ENCODE assay signal across 10 mouse cellular contexts in genomic region chr2:181692304-181692703, GRCm38 (mm10). TPM values are rescaled to one million over a fixed set of nuclear protein-coding genes. Genes with fewer than 3 reads are reported as not detected.
A peak's percentile ranks its signal among the peaks of the same experiment; 100 is the strongest.
DNase-seq lines count a peak whose midpoint lies in the region; ATAC-seq lines count a peak whose summit lies in the region.
"Had no signal": no experiment of that assay in that cellular context is flagged by ENCODE, and none has a peak within 500 bp of the region (broad histone marks: within the 10 kb centered on the region; RNA-seq: fewer than 3 reads in every experiment).

No protein-coding gene starts in this region.

- ATAC-seq in forebrain, embryonic 12.5 days (ENCODE audit: low FRiP score) = no peak
- no peak for ATAC-seq in forebrain, embryonic 16.5 days
- no peak for ATAC-seq in megakaryocyte, adult 5-6 weeks (ENCODE audit: poor library complexity, severe bottlenecking)
- no peak for ATAC-seq in liver, embryonic 12.5 days
- no peak for ATAC-seq in stomach, embryonic 15.5 days (ENCODE audit: insufficient read depth, low FRiP score, low read depth)

- no peak overlapping the region for H3K27ac ChIP-seq in forebrain, embryonic 12.5 days
- H3K27ac ChIP-seq in forebrain, embryonic 16.5 days (ENCODE audit: low read length) = no peak overlapping the region
- no peak overlapping the region for H3K27ac ChIP-seq in liver, embryonic 12.5 days
- no peak overlapping the region for H3K27ac ChIP-seq in stomach, embryonic 15.5 days

- H3K4me3 ChIP-seq in forebrain, embryonic 12.5 days (replicated peaks) = 0 out of 2 replicates have a peak overlapping the region, but pooled peaks have one; percentile 72
- no peak overlapping the region for H3K4me3 ChIP-seq in forebrain, embryonic 16.5 days (replicated peaks; ENCODE audit: low read length)
- peak overlapping the region; percentile 93 for H3K4me3 ChIP-seq in megakaryocyte, embryonic 14.5 days (replicated peaks)
- peak overlapping the region; percentile 62; the same call in 1 of the 2 replicates for H3K4me3 ChIP-seq in liver, embryonic 12.5 days
- H3K4me3 ChIP-seq in stomach, embryonic 15.5 days (replicated peaks) = peak overlapping the region; percentile 68; the same call in 1 of the 2 replicates

- H3K9ac ChIP-seq in forebrain, embryonic 12.5 days = no peak overlapping the region
- H3K9ac ChIP-seq in forebrain, embryonic 16.5 days (replicated peaks; ENCODE audit: low read depth, low read length) = no peak overlapping the region
- H3K9ac ChIP-seq in liver, embryonic 12.5 days = no peak overlapping the region
- no peak overlapping the region for H3K9ac ChIP-seq in stomach, embryonic 15.5 days

- peaks cover 27% of the 10 kb centered on the region for H3K36me3 ChIP-seq in forebrain, embryonic 12.5 days (replicated peaks)
- H3K36me3 ChIP-seq in forebrain, embryonic 16.5 days (ENCODE audit: control insufficient read depth, insufficient read depth) = peaks cover 11% of the 10 kb centered on the region
- H3K36me3 ChIP-seq in megakaryocyte, embryonic 14.5 days (replicated peaks; ENCODE audit: low read length) = peaks cover 30% of the 10 kb centered on the region
- H3K36me3 ChIP-seq in liver, embryonic 12.5 days = peaks cover 26% of the 10 kb centered on the region
- H3K36me3 ChIP-seq in stomach, embryonic 15.5 days = peaks cover 11% of the 10 kb centered on the region; the same call in 1 of the 2 replicates

- DNase-seq in layer of hippocampus, postnatal 14 days (ENCODE audit: low spot score in 2 of 2) = no peak
- DNase-seq in gastrocnemius, postnatal 10 days = no peak

- peak overlapping the region; percentile 85 for H3K4me2 ChIP-seq in forebrain, embryonic 12.5 days
- no peak overlapping the region for H3K4me2 ChIP-seq in forebrain, embryonic 16.5 days (ENCODE audit: low read length)
- peak overlapping the region; percentile 87 for H3K4me2 ChIP-seq in liver, embryonic 12.5 days
- H3K4me2 ChIP-seq in stomach, embryonic 15.5 days = peak overlapping the region; percentile 96

- 92% methylated on average over 3 of the region's 3 CpGs for WGBS in forebrain, embryonic 12.5 days
- 90% methylated on average over 3 of the region's 3 CpGs for WGBS in forebrain, embryonic 16.5 days
- WGBS in liver, embryonic 12.5 days (ENCODE audit: insufficient replicate concordance) = 65% methylated on average over 3 of the region's 3 CpGs
- WGBS in stomach, embryonic 15.5 days = 89% methylated on average over 3 of the region's 3 CpGs

- peaks cover 10% of the 10 kb centered on the region; the same call in 1 of the 2 replicates for H3K27me3 ChIP-seq in forebrain, embryonic 12.5 days
- H3K27me3 ChIP-seq in forebrain, embryonic 16.5 days (replicated peaks; ENCODE audit: control insufficient read depth, insufficient read depth, low read length) = no peaks in the 10 kb centered on the region
- peaks cover 53% of the 10 kb centered on the region for H3K27me3 ChIP-seq in megakaryocyte, embryonic 14.5 days (replicated peaks)
- H3K27me3 ChIP-seq in liver, embryonic 12.5 days (replicated peaks) = peaks cover 27% of the 10 kb centered on the region
- no peaks in the 10 kb centered on the region for H3K27me3 ChIP-seq in stomach, embryonic 15.5 days (replicated peaks)

- H3K4me1 ChIP-seq in forebrain, embryonic 12.5 days = peaks cover 16% of the 10 kb centered on the region
- H3K4me1 ChIP-seq in forebrain, embryonic 16.5 days (replicated peaks; ENCODE audit: control insufficient read depth, insufficient read depth, low read length) = peaks cover 15% of the 10 kb centered on the region
- peaks cover 70% of the 10 kb centered on the region for H3K4me1 ChIP-seq in megakaryocyte, embryonic 14.5 days
- H3K4me1 ChIP-seq in liver, embryonic 12.5 days = peaks cover 29% of the 10 kb centered on the region
- H3K4me1 ChIP-seq in stomach, embryonic 15.5 days = peaks cover 16% of the 10 kb centered on the region

- H3K9me3 ChIP-seq in forebrain, embryonic 12.5 days = no peaks in the 10 kb centered on the region
- no peaks in the 10 kb centered on the region for H3K9me3 ChIP-seq in forebrain, embryonic 16.5 days (ENCODE audit: control insufficient read depth, low read length)
- H3K9me3 ChIP-seq in megakaryocyte, embryonic 14.5 days = no peaks in the 10 kb centered on the region
- H3K9me3 ChIP-seq in liver, embryonic 12.5 days (replicated peaks) = no peaks in the 10 kb centered on the region
- no peaks in the 10 kb centered on the region for H3K9me3 ChIP-seq in stomach, embryonic 15.5 days

RNA-seq across cellular contexts. Expression of gene Rgs19, which starts 1.5 kb away (rescaled TPM):
- polyA plus RNA-seq in forebrain, embryonic 12.5 days (2016; fragmentation: Nextera tagmentation; extraction: Ambion mirVana) = 47.5 and 47.6 TPM in 2 replicates
- 61.2 and 63.3 TPM in 2 replicates for polyA plus RNA-seq in forebrain, embryonic 16.5 days (2015; fragmentation: Nextera tagmentation; extraction: Ambion mirVana)
- 38.7 and 51.9 TPM in 2 replicates for polyA plus RNA-seq in megakaryocyte, embryonic 14.5 days (2012; ENCODE audit: insufficient read depth, low replicate concordance)
- 502 and 576 TPM in 2 replicates for total RNA-seq in megakaryocyte, adult 5-6 weeks (2015)
- total RNA-seq in megakaryocyte, adult 5-6 weeks (2017) = 162 and 178 TPM in 2 replicates
- 24.0 and 26.9 TPM in 2 replicates for polyA plus RNA-seq in liver, embryonic 12.5 days (2016; fragmentation: Nextera tagmentation; extraction: Ambion mirVana)
- polyA plus RNA-seq in stomach, embryonic 15.5 days (2015; fragmentation: Nextera tagmentation; extraction: Ambion mirVana) = 51.7 and 53.3 TPM in 2 replicates
- 10 to 100 TPM; 41.5 to 44.4 TPM for total RNA-seq in layer of hippocampus, postnatal 14 days (2021)
- 1 to 10 TPM; 7.5 to 9.6 TPM for total RNA-seq in gastrocnemius, postnatal 10 days (2021)

RNA-seq across cellular contexts. Expression of gene Lkaaear1, which starts 5.9 kb away (rescaled TPM):
- not detected in 2 replicates for polyA plus RNA-seq in forebrain, embryonic 12.5 days (2016; fragmentation: Nextera tagmentation; extraction: Ambion mirVana)
- polyA plus RNA-seq in forebrain, embryonic 16.5 days (2015; fragmentation: Nextera tagmentation; extraction: Ambion mirVana) = not detected in 2 replicates
- not detected in 2 replicates for polyA plus RNA-seq in megakaryocyte, embryonic 14.5 days (2012; ENCODE audit: insufficient read depth, low replicate concordance)
- total RNA-seq in megakaryocyte, adult 5-6 weeks (2015) = not detected in 2 replicates
- not detected in 2 replicates for total RNA-seq in megakaryocyte, adult 5-6 weeks (2017)
- polyA plus RNA-seq in liver, embryonic 12.5 days (2016; fragmentation: Nextera tagmentation; extraction: Ambion mirVana) = not detected in 2 replicates
- polyA plus RNA-seq in stomach, embryonic 15.5 days (2015; fragmentation: Nextera tagmentation; extraction: Ambion mirVana) = not detected in 2 replicates
- not detected for total RNA-seq in layer of hippocampus, postnatal 14 days (2021)
- total RNA-seq in gastrocnemius, postnatal 10 days (2021) = not detected
- total RNA-seq: common myeloid progenitor, adult 5-6 weeks had no signal
- polyA plus RNA-seq: inflammation-experienced regulatory T-cells, adult 6 months had no signal

RNA-seq across cellular contexts. Expression of gene Tcea2, which starts 12.2 kb away (rescaled TPM):
- polyA plus RNA-seq in forebrain, embryonic 12.5 days (2016; fragmentation: Nextera tagmentation; extraction: Ambion mirVana) = 23.2 and 28.2 TPM in 2 replicates
- polyA plus RNA-seq in forebrain, embryonic 16.5 days (2015; fragmentation: Nextera tagmentation; extraction: Ambion mirVana) = 58.3 and 60.5 TPM in 2 replicates
- 1.1 and 1.3 TPM in 2 replicates for polyA plus RNA-seq in megakaryocyte, embryonic 14.5 days (2012; ENCODE audit: insufficient read depth, low replicate concordance)
- total RNA-seq in megakaryocyte, adult 5-6 weeks (2015) = 9.4 and 9.6 TPM in 2 replicates
- 6.3 and 8.2 TPM in 2 replicates for total RNA-seq in megakaryocyte, adult 5-6 weeks (2017)
- 4.6 and 4.7 TPM in 2 replicates for polyA plus RNA-seq in liver, embryonic 12.5 days (2016; fragmentation: Nextera tagmentation; extraction: Ambion mirVana)
- polyA plus RNA-seq in stomach, embryonic 15.5 days (2015; fragmentation: Nextera tagmentation; extraction: Ambion mirVana) = 21.5 and 24.2 TPM in 2 replicates
- 10 to 100 TPM; 51.2 to 59.4 TPM for total RNA-seq in layer of hippocampus, postnatal 14 days (2021)
- 1 to 10 TPM; 5.6 to 6.3 TPM for total RNA-seq in gastrocnemius, postnatal 10 days (2021)

RNA-seq across cellular contexts. Expression of gene Sox18, which starts 20.9 kb away (rescaled TPM):
- polyA plus RNA-seq in forebrain, embryonic 12.5 days (2016; fragmentation: Nextera tagmentation; extraction: Ambion mirVana) = 14.1 and 15.2 TPM in 2 replicates
- 13.8 and 15.3 TPM in 2 replicates for polyA plus RNA-seq in forebrain, embryonic 16.5 days (2015; fragmentation: Nextera tagmentation; extraction: Ambion mirVana)
- not detected in 2 replicates for polyA plus RNA-seq in megakaryocyte, embryonic 14.5 days (2012; ENCODE audit: insufficient read depth, low replicate concordance)
- 0.14 and 0.20 TPM in 2 replicates for total RNA-seq in megakaryocyte, adult 5-6 weeks (2015)
- not detected in 2 replicates for total RNA-seq in megakaryocyte, adult 5-6 weeks (2017)
- 9.4 and 10.4 TPM in 2 replicates for polyA plus RNA-seq in liver, embryonic 12.5 days (2016; fragmentation: Nextera tagmentation; extraction: Ambion mirVana)
- polyA plus RNA-seq in stomach, embryonic 15.5 days (2015; fragmentation: Nextera tagmentation; extraction: Ambion mirVana) = 28.7 and 32.0 TPM in 2 replicates
- total RNA-seq in layer of hippocampus, postnatal 14 days (2021) = 10 to 100 TPM; 14.4 to 15.6 TPM
- 10 to 100 TPM; 25.4 to 36.2 TPM for total RNA-seq in gastrocnemius, postnatal 10 days (2021)
- total RNA-seq: common myeloid progenitor, adult 5-6 weeks had no signal
- polyA plus RNA-seq: inflammation-experienced regulatory T-cells, adult 6 months had no signal

RNA-seq across cellular contexts. Expression of gene Oprl1, which starts 22.5 kb away (rescaled TPM):
- 28.4 and 29.2 TPM in 2 replicates for polyA plus RNA-seq in forebrain, embryonic 12.5 days (2016; fragmentation: Nextera tagmentation; extraction: Ambion mirVana)
- polyA plus RNA-seq in forebrain, embryonic 16.5 days (2015; fragmentation: Nextera tagmentation; extraction: Ambion mirVana) = 46.8 and 64.1 TPM in 2 replicates
- polyA plus RNA-seq in megakaryocyte, embryonic 14.5 days (2012; ENCODE audit: insufficient read depth, low replicate concordance) = not detected in 2 replicates
- total RNA-seq in megakaryocyte, adult 5-6 weeks (2015) = not detected in 2 replicates
- not detected in 2 replicates for total RNA-seq in megakaryocyte, adult 5-6 weeks (2017)
- 0.89 and 0.94 TPM in 2 replicates for polyA plus RNA-seq in liver, embryonic 12.5 days (2016; fragmentation: Nextera tagmentation; extraction: Ambion mirVana)
- 1.3 and 2.3 TPM in 2 replicates for polyA plus RNA-seq in stomach, embryonic 15.5 days (2015; fragmentation: Nextera tagmentation; extraction: Ambion mirVana)
- total RNA-seq in layer of hippocampus, postnatal 14 days (2021) = 10 to 100 TPM; 52.9 to 54.1 TPM
- total RNA-seq in gastrocnemius, postnatal 10 days (2021) = not detected
- total RNA-seq: common myeloid progenitor, adult 5-6 weeks had no signal
